Mouse (Mus musculus): ENCODE data around the gene Parn. TPM values are rescaled to one million over a fixed set of nuclear protein-coding genes. Genes with fewer than 3 reads are reported as not detected.

The Parn gene
- polyA plus RNA-seq, 1 experiment from 2014 or later = 40.9 TPM

- DNase-seq (no peak), ATAC-seq (ENCODE audit: insufficient read depth) (no peak)
- H3K4me2 ChIP-seq = no peak overlapping the region
- no peak overlapping the region for H3K9ac ChIP-seq
- no peak for TF ChIP-seq CTCF (IDR thresholded peaks at IDR 0.05; ENCODE audit: low read depth)
- WGBS = 71% methylated on average over 1 of the region's 1 CpGs
- no peak overlapping the region for H3K4me3 ChIP-seq (ENCODE audit: low read depth, low read length)
- H3K27me3 ChIP-seq (ENCODE audit: insufficient read depth, low read length) = no peaks in the 10 kb centered on the region
- no peaks in the 10 kb centered on the region for H3K9me3 ChIP-seq (ENCODE audit: low read depth, low read length)
- no peak overlapping the region for H3K27ac ChIP-seq (ENCODE audit: low read depth)
- H3K36me3 ChIP-seq (ENCODE audit: insufficient read depth) = peaks cover 17% of the 10 kb centered on the region
- H3K4me1 ChIP-seq (ENCODE audit: insufficient read depth) = peaks cover 4% of the 10 kb centered on the region; the same call in 1 of the 2 replicates
Observed at GRCm38 (mm10) chr16:13608705-13609085, 59.3 kb downstream of the Parn start.

- no peak for DNase-seq
- WGBS = 79% methylated on average over 4 of the region's 4 CpGs
- no peak for ATAC-seq (ENCODE audit: insufficient read depth)
Observed at GRCm38 (mm10) chr16:13607987-13608704, 59.8 kb downstream of the Parn start.

GRCm38 (mm10) chr16:13602779-13603178, 65.2 kb downstream of the Parn start:
- Histone ChIP-seq H3K9ac (no peak overlapping the region), H3K27me3 (ENCODE audit: insufficient read depth, low read length) (no peaks in the 10 kb centered on the region), H3K27ac (ENCODE audit: low read depth) (no peak overlapping the region), H3K9me3 (ENCODE audit: low read depth, low read length) (no peaks in the 10 kb centered on the region; the same call in 1 of the 2 replicates), H3K4me1 (ENCODE audit: insufficient read depth) (no peaks in the 10 kb centered on the region), H3K4me2 (no peak overlapping the region), H3K36me3 (ENCODE audit: insufficient read depth) (peaks cover 27% of the 10 kb centered on the region), H3K4me3 (ENCODE audit: low read depth, low read length) (no peak overlapping the region)
- DNase-seq (no peak), ATAC-seq (ENCODE audit: insufficient read depth) (no peak)
- no peak for TF ChIP-seq CTCF (IDR thresholded peaks at IDR 0.05; ENCODE audit: low read depth)
- 47% methylated on average over 1 of the region's 1 CpGs for WGBS

More at GRCm38 (mm10) chr16:13607987-13608704, 59.8 kb downstream of the Parn start:
- H3K9me3 ChIP-seq (ENCODE audit: low read depth, low read length) = no peaks in the 10 kb centered on the region
- peaks cover 4% of the 10 kb centered on the region; the same call in 1 of the 2 replicates for H3K4me1 ChIP-seq (ENCODE audit: insufficient read depth)
- no peaks in the 10 kb centered on the region for H3K27me3 ChIP-seq (ENCODE audit: insufficient read depth, low read length)
- no peak overlapping the region for H3K4me2 ChIP-seq
- no peak overlapping the region for H3K9ac ChIP-seq
- H3K27ac ChIP-seq (ENCODE audit: low read depth) = no peak overlapping the region
- no peak overlapping the region for H3K4me3 ChIP-seq (ENCODE audit: low read depth, low read length)
- peaks cover 17% of the 10 kb centered on the region for H3K36me3 ChIP-seq (ENCODE audit: insufficient read depth)
- TF ChIP-seq CTCF (IDR thresholded peaks at IDR 0.05; ENCODE audit: low read depth) = no peak

GRCm38 (mm10) chr16:13589049-13589408, 78.9 kb downstream of the Parn start:
- Histone ChIP-seq H3K9ac (no peak overlapping the region), H3K9me3 (ENCODE audit: low read depth, low read length) (no peaks in the 10 kb centered on the region), H3K4me3 (ENCODE audit: low read depth, low read length) (no peak overlapping the region), H3K36me3 (ENCODE audit: insufficient read depth) (0 out of 2 replicates have a peak, but pooled peaks cover 9% of the 10 kb centered on the region), H3K4me2 (no peak overlapping the region), H3K27me3 (ENCODE audit: insufficient read depth, low read length) (no peaks in the 10 kb centered on the region), H3K27ac (ENCODE audit: low read depth) (peak overlapping the region; percentile 48), H3K4me1 (ENCODE audit: insufficient read depth) (peaks cover 11% of the 10 kb centered on the region; the same call in 1 of the 2 replicates)
- WGBS = 39% methylated on average over 2 of the region's 2 CpGs
- ATAC-seq (ENCODE audit: insufficient read depth) (no peak), DNase-seq (peak; percentile 6)
- TF ChIP-seq CTCF (IDR thresholded peaks at IDR 0.05; ENCODE audit: low read depth) = no peak

- no peak overlapping the region for H3K4me2 ChIP-seq
- peak overlapping the region; percentile 48; the same call in 1 of the 2 replicates for H3K27ac ChIP-seq (ENCODE audit: low read depth)
- 0 out of 2 replicates have a peak, but pooled peaks cover 7% of the 10 kb centered on the region for H3K36me3 ChIP-seq (ENCODE audit: insufficient read depth)
- peaks cover 11% of the 10 kb centered on the region; the same call in 1 of the 2 replicates for H3K4me1 ChIP-seq (ENCODE audit: insufficient read depth)
- peak; percentile 16; the same call in 1 of the 2 replicates for TF ChIP-seq CTCF (IDR thresholded peaks at IDR 0.05; ENCODE audit: low read depth)
- ATAC-seq (ENCODE audit: insufficient read depth) (peak; percentile 79), DNase-seq (peak; percentile 84)
- no peak overlapping the region for H3K9ac ChIP-seq
- WGBS = 56% methylated on average over 5 of the region's 5 CpGs
- H3K9me3 ChIP-seq (ENCODE audit: low read depth, low read length) = no peaks in the 10 kb centered on the region
- no peaks in the 10 kb centered on the region for H3K27me3 ChIP-seq (ENCODE audit: insufficient read depth, low read length)
- H3K4me3 ChIP-seq (ENCODE audit: low read depth, low read length) = no peak overlapping the region
Observed at GRCm38 (mm10) chr16:13588182-13589048, 79.6 kb downstream of the Parn start.

- Histone ChIP-seq H3K9me3 (ENCODE audit: low read depth, low read length) (no peaks in the 10 kb centered on the region), H3K4me1 (ENCODE audit: insufficient read depth) (peaks cover 11% of the 10 kb centered on the region; the same call in 1 of the 2 replicates), H3K9ac (no peak overlapping the region), H3K27me3 (ENCODE audit: insufficient read depth, low read length) (no peaks in the 10 kb centered on the region), H3K27ac (ENCODE audit: low read depth) (peak overlapping the region; percentile 30; the same call in 1 of the 2 replicates), H3K36me3 (ENCODE audit: insufficient read depth) (0 out of 2 replicates have a peak, but pooled peaks cover 4% of the 10 kb centered on the region), H3K4me2 (no peak overlapping the region), H3K4me3 (ENCODE audit: low read depth, low read length) (no peak overlapping the region)
- DNase-seq (peak; percentile 62), ATAC-seq (ENCODE audit: insufficient read depth) (peak; percentile 43; the same call in 1 of the 2 replicates)
- 42% methylated on average over 9 of the region's 9 CpGs for WGBS
- no peak for TF ChIP-seq CTCF (IDR thresholded peaks at IDR 0.05; ENCODE audit: low read depth)
Observed at GRCm38 (mm10) chr16:13585234-13585633, 82.7 kb downstream of the Parn start.

- no peak for DNase-seq
- no peak for ATAC-seq (ENCODE audit: insufficient read depth)
- no peak overlapping the region for H3K27ac ChIP-seq (ENCODE audit: low read depth)
- no peak overlapping the region for H3K4me2 ChIP-seq
- H3K9me3 ChIP-seq (ENCODE audit: low read depth, low read length) = no peaks in the 10 kb centered on the region
- no peak overlapping the region for H3K9ac ChIP-seq
- H3K27me3 ChIP-seq (ENCODE audit: insufficient read depth, low read length) = no peaks in the 10 kb centered on the region
- peak; percentile 53 for TF ChIP-seq CTCF (IDR thresholded peaks at IDR 0.05; ENCODE audit: low read depth)
- H3K4me1 ChIP-seq (ENCODE audit: insufficient read depth) = no peaks in the 10 kb centered on the region
- no peak overlapping the region for H3K4me3 ChIP-seq (ENCODE audit: low read depth, low read length)
- 77% methylated on average over 3 of the region's 3 CpGs for WGBS
- peaks cover 4% of the 10 kb centered on the region; the same call in 1 of the 2 replicates for H3K36me3 ChIP-seq (ENCODE audit: insufficient read depth)
Observed at GRCm38 (mm10) chr16:13580784-13581183, 87.2 kb downstream of the Parn start.
